Mouse (Mus musculus): ENCODE measurements around the gene Hsf2bp. TPM values are rescaled to one million over a fixed set of nuclear protein-coding genes. Genes with fewer than 3 reads are reported as not detected.

Hsf2bp gene
- polyA plus RNA-seq, 1 experiment from 2014 or later, result 0.45 TPM

- 69% methylated on average over 8 of the region's 8 CpGs for WGBS
- Histone ChIP-seq H3K9ac (ENCODE audit: low read length) (no peak overlapping the region), H3K27ac (ENCODE audit: low read length) (no peak overlapping the region), H3K4me2 (ENCODE audit: low read depth, low read length) (no peak overlapping the region), H3K4me3 (replicated peaks; ENCODE audit: low read length) (no peak overlapping the region), H3K9me3 (replicated peaks; ENCODE audit: control insufficient read depth, low read length) (no peaks in the 10 kb centered on the region), H3K27me3 (ENCODE audit: control insufficient read depth, insufficient read depth, low read length) (no peaks in the 10 kb centered on the region), H3K4me1 (ENCODE audit: control insufficient read depth, insufficient read depth, low read length) (peaks cover 15% of the 10 kb centered on the region; the same call in 1 of the 2 replicates), H3K36me3 (ENCODE audit: control insufficient read depth, insufficient read depth, low read length) (no peaks in the 10 kb centered on the region)
- no peak for ATAC-seq (ENCODE audit: insufficient read depth, low FRiP score)
Observed at GRCm38 (mm10) chr17:32023088-32023487, 13.1 kb downstream of the Hsf2bp start.

DNA sequence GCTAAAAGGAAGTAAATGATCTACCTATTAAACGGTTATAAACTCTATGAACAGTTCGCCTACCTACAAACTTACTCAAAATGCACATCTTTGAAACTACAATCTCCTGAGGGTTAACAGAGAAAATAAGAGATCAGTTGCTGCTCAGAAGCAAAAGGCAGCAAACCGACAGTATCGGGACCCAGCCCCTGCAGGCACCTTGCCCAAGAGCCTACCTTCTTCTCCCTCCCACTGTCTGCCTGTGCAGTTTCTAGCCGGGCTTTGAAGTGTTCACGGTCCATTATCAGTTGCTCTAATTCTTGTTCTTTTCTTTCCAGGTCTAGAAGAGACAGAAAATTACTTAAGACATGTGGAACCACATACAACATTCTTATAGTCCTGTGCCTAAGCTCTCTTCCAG, 13.6 kb downstream of the Hsf2bp start:
- Histone ChIP-seq H3K27me3 (ENCODE audit: control insufficient read depth, insufficient read depth, low read length) (no peaks in the 10 kb centered on the region), H3K4me1 (ENCODE audit: control insufficient read depth, insufficient read depth, low read length) (peaks cover 15% of the 10 kb centered on the region; the same call in 1 of the 2 replicates), H3K4me2 (ENCODE audit: low read depth, low read length) (no peak overlapping the region), H3K36me3 (ENCODE audit: control insufficient read depth, insufficient read depth, low read length) (no peaks in the 10 kb centered on the region), H3K9ac (ENCODE audit: low read length) (no peak overlapping the region), H3K4me3 (replicated peaks; ENCODE audit: low read length) (no peak overlapping the region), H3K27ac (ENCODE audit: low read length) (no peak overlapping the region), H3K9me3 (replicated peaks; ENCODE audit: control insufficient read depth, low read length) (no peaks in the 10 kb centered on the region)
- ATAC-seq (ENCODE audit: insufficient read depth, low FRiP score), result no peak
- 76% methylated on average over 6 of the region's 6 CpGs for WGBS

GRCm38 (mm10) chr17:32021981-32022380, 14.2 kb downstream of the Hsf2bp start:
- Histone ChIP-seq H3K27me3 (ENCODE audit: control insufficient read depth, insufficient read depth, low read length) (no peaks in the 10 kb centered on the region), H3K4me2 (ENCODE audit: low read depth, low read length) (no peak overlapping the region), H3K9ac (ENCODE audit: low read length) (no peak overlapping the region), H3K27ac (ENCODE audit: low read length) (no peak overlapping the region), H3K36me3 (ENCODE audit: control insufficient read depth, insufficient read depth, low read length) (no peaks in the 10 kb centered on the region), H3K4me3 (replicated peaks; ENCODE audit: low read length) (no peak overlapping the region), H3K9me3 (replicated peaks; ENCODE audit: control insufficient read depth, low read length) (no peaks in the 10 kb centered on the region), H3K4me1 (ENCODE audit: control insufficient read depth, insufficient read depth, low read length) (peaks cover 15% of the 10 kb centered on the region; the same call in 1 of the 2 replicates)
- WGBS, result 78% methylated on average over 3 of the region's 3 CpGs
- ATAC-seq (ENCODE audit: insufficient read depth, low FRiP score), result no peak

- H3K9ac ChIP-seq (ENCODE audit: low read length), result no peak overlapping the region
- H3K9me3 ChIP-seq (replicated peaks; ENCODE audit: control insufficient read depth, low read length), result no peaks in the 10 kb centered on the region
- H3K27me3 ChIP-seq (ENCODE audit: control insufficient read depth, insufficient read depth, low read length), result no peaks in the 10 kb centered on the region
- no peak for ATAC-seq (ENCODE audit: insufficient read depth, low FRiP score)
- no peak overlapping the region for H3K4me2 ChIP-seq (ENCODE audit: low read depth, low read length)
- no peaks in the 10 kb centered on the region for H3K36me3 ChIP-seq (ENCODE audit: control insufficient read depth, insufficient read depth, low read length)
- WGBS, result 73% methylated on average over 5 of the region's 5 CpGs
- no peak overlapping the region for H3K27ac ChIP-seq (ENCODE audit: low read length)
- H3K4me1 ChIP-seq (ENCODE audit: control insufficient read depth, insufficient read depth, low read length), result 0 out of 2 replicates have a peak, but pooled peaks cover 9% of the 10 kb centered on the region
- H3K4me3 ChIP-seq (replicated peaks; ENCODE audit: low read length), result no peak overlapping the region
Observed at GRCm38 (mm10) chr17:32018127-32018894, 17.8 kb downstream of the Hsf2bp start.

DNA sequence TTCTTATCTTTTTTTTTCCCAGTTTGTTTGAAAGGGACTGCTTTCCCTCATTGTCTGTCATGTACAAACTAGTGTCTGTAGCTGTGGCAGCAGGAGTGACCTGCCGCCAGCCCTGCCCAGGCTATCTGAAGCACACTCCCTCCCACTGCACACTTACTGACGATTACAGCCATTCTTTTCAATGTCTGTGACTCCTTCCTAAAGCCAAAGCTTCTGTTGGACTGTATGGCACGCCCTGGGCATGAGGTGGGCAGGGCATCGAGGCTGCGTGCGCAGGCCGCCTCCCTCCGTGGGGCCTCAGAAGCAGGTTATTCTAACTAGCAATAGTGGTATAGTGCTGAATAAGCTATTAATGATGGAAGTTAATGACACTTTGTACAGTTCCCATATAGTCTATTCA, 19.7 kb downstream of the Hsf2bp start:
- no peak overlapping the region for H3K4me3 ChIP-seq (replicated peaks; ENCODE audit: low read length)
- no peaks in the 10 kb centered on the region for H3K36me3 ChIP-seq (ENCODE audit: control insufficient read depth, insufficient read depth, low read length)
- no peak overlapping the region for H3K9ac ChIP-seq (ENCODE audit: low read length)
- no peak overlapping the region for H3K4me2 ChIP-seq (ENCODE audit: low read depth, low read length)
- WGBS, result 76% methylated on average over 8 of the region's 8 CpGs
- peak; percentile 56; the same call in 1 of the 2 replicates for ATAC-seq (ENCODE audit: insufficient read depth, low FRiP score)
- H3K4me1 ChIP-seq (ENCODE audit: control insufficient read depth, insufficient read depth, low read length), result 0 out of 2 replicates have a peak, but pooled peaks cover 7% of the 10 kb centered on the region
- H3K9me3 ChIP-seq (replicated peaks; ENCODE audit: control insufficient read depth, low read length), result no peaks in the 10 kb centered on the region
- H3K27ac ChIP-seq (ENCODE audit: low read length), result no peak overlapping the region
- no peaks in the 10 kb centered on the region for H3K27me3 ChIP-seq (ENCODE audit: control insufficient read depth, insufficient read depth, low read length)

GRCm38 (mm10) chr17:32013659-32014058, 22.5 kb downstream of the Hsf2bp start:
- peak overlapping the region; percentile 9; the same call in 1 of the 2 replicates for H3K27ac ChIP-seq (ENCODE audit: low read length)
- H3K27me3 ChIP-seq (ENCODE audit: control insufficient read depth, insufficient read depth, low read length), result no peaks in the 10 kb centered on the region
- H3K9ac ChIP-seq (ENCODE audit: low read length), result no peak overlapping the region
- no peak overlapping the region for H3K4me3 ChIP-seq (replicated peaks; ENCODE audit: low read length)
- H3K4me1 ChIP-seq (ENCODE audit: control insufficient read depth, insufficient read depth, low read length), result 0 out of 2 replicates have a peak, but pooled peaks cover 7% of the 10 kb centered on the region
- ATAC-seq (ENCODE audit: insufficient read depth, low FRiP score), result peak; percentile 59; the same call in 1 of the 2 replicates
- no peaks in the 10 kb centered on the region for H3K9me3 ChIP-seq (replicated peaks; ENCODE audit: control insufficient read depth, low read length)
- H3K4me2 ChIP-seq (ENCODE audit: low read depth, low read length), result no peak overlapping the region
- H3K36me3 ChIP-seq (ENCODE audit: control insufficient read depth, insufficient read depth, low read length), result no peaks in the 10 kb centered on the region

GRCm38 (mm10) chr17:32012254-32012653, 23.9 kb downstream of the Hsf2bp start:
- Histone ChIP-seq H3K9me3 (replicated peaks; ENCODE audit: control insufficient read depth, low read length) (no peaks in the 10 kb centered on the region), H3K4me2 (ENCODE audit: low read depth, low read length) (no peak overlapping the region), H3K4me3 (replicated peaks; ENCODE audit: low read length) (no peak overlapping the region), H3K27me3 (ENCODE audit: control insufficient read depth, insufficient read depth, low read length) (no peaks in the 10 kb centered on the region), H3K36me3 (ENCODE audit: control insufficient read depth, insufficient read depth, low read length) (no peaks in the 10 kb centered on the region), H3K9ac (ENCODE audit: low read length) (no peak overlapping the region), H3K27ac (ENCODE audit: low read length) (no peak overlapping the region), H3K4me1 (ENCODE audit: control insufficient read depth, insufficient read depth, low read length) (0 out of 2 replicates have a peak, but pooled peaks cover 3% of the 10 kb centered on the region)
- 52% methylated on average over 3 of the region's 3 CpGs for WGBS
- no peak for ATAC-seq (ENCODE audit: insufficient read depth, low FRiP score)

- WGBS, result 72% methylated on average over 6 of the region's 6 CpGs
- Histone ChIP-seq H3K27ac (ENCODE audit: low read length) (no peak overlapping the region), H3K4me2 (ENCODE audit: low read depth, low read length) (no peak overlapping the region), H3K9ac (ENCODE audit: low read length) (no peak overlapping the region), H3K4me1 (ENCODE audit: control insufficient read depth, insufficient read depth, low read length) (0 out of 2 replicates have a peak, but pooled peaks cover 3% of the 10 kb centered on the region), H3K4me3 (replicated peaks; ENCODE audit: low read length) (no peak overlapping the region), H3K9me3 (replicated peaks; ENCODE audit: control insufficient read depth, low read length) (no peaks in the 10 kb centered on the region), H3K36me3 (ENCODE audit: control insufficient read depth, insufficient read depth, low read length) (no peaks in the 10 kb centered on the region), H3K27me3 (ENCODE audit: control insufficient read depth, insufficient read depth, low read length) (no peaks in the 10 kb centered on the region)
- no peak for ATAC-seq (ENCODE audit: insufficient read depth, low FRiP score)
Observed at GRCm38 (mm10) chr17:32011694-32012093, 24.5 kb downstream of the Hsf2bp start.

DNA sequence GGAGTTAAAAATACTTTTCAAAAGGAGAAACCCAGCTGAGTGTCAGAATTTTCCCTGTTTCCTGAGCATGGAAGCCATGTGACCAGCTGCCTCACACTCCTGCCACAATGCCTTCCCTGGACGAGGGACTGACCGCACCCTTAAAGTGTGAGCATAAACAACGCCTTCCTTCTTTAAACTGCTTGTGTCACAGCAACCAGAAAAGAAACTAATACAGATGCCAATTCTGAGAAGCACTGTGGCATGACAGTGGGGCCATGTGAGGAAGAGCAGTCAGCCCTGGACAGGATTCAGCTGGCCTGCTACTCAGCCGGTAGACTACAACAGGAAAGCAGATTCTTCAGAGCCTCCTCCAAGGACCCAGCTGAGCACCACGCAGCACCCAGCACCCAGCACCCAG, 29.3 kb downstream of the Hsf2bp start:
- Histone ChIP-seq H3K9me3 (replicated peaks; ENCODE audit: control insufficient read depth, low read length) (no peaks in the 10 kb centered on the region), H3K4me1 (ENCODE audit: control insufficient read depth, insufficient read depth, low read length) (no peaks in the 10 kb centered on the region), H3K9ac (ENCODE audit: low read length) (no peak overlapping the region), H3K27ac (ENCODE audit: low read length) (no peak overlapping the region), H3K4me2 (ENCODE audit: low read depth, low read length) (no peak overlapping the region), H3K36me3 (ENCODE audit: control insufficient read depth, insufficient read depth, low read length) (no peaks in the 10 kb centered on the region), H3K27me3 (ENCODE audit: control insufficient read depth, insufficient read depth, low read length) (no peaks in the 10 kb centered on the region), H3K4me3 (replicated peaks; ENCODE audit: low read length) (no peak overlapping the region)
- WGBS, result 65% methylated on average over 5 of the region's 5 CpGs
- no peak for ATAC-seq (ENCODE audit: insufficient read depth, low FRiP score)

All from stomach, embryonic 16.5 days (tissue).